Mouse (Mus musculus) brown adipose tissue, adult 24 weeks (tissue): ENCODE measurements around the gene Ptp4a2. TPM values are rescaled to one million over a fixed set of nuclear protein-coding genes. Genes with fewer than 3 reads are reported as not detected.
"Not testable (repeated sequence)": the region's sequence is repeated elsewhere in the genome, so short reads cannot be mapped to it uniquely, and the experiment has no call there.

Experiments used
- H3K27ac ChIP-seq: fragments of 200-500 bp; replicated peaks from 2 replicates; pipeline ENCODE4 v1.5.1; 2012; ENCODE audit warnings: low read depth, mild to moderate bottlenecking, low read length
- H3K4me1 ChIP-seq: fragments of 200-500 bp; 2 replicates; pipeline ENCODE4 v1.6.1; 2012; ENCODE audit warnings: low read length, mixed read lengths; ENCODE audit not compliant: control insufficient read depth, insufficient read depth, insufficient read length
- H3K4me3 ChIP-seq: fragments of 200-500 bp; 2 replicates; pipeline ENCODE4 v1.5.1; 2012; ENCODE audit warnings: low read depth, mild to moderate bottlenecking, low read length, moderate library complexity; ENCODE audit not compliant: insufficient read depth
- polyA plus RNA-seq: library from polyadenylated mRNA; stranded (reverse); fragments of >200 nt; gene quantifications from 2 replicates; pipeline ENCODE4 v1.2.4, GENCODE M21; 2012; ENCODE audit not compliant: missing spikeins, insufficient read depth, insufficient read length

The Ptp4a2 gene
- polyA plus RNA-seq, 1 experiment: 232 TPM

DNA sequence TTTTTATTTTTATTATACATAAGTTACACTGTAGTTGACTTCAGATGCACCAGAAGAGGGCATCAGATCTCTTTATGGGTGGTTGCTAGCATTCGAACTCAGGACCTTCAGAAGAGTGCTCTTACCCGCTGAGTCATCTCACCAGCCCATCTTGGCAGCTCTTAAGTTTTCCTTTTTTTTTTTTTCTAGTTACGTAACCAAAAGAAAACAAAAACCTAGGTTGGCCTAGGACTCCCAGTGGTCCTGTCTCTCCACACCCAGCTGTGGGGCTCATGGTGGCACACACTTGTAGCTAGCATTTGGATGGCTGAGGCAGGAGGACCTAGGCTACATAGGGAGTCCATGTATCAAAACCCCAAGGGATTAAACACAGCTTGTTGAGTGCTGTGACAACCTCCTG, 43.0 kb downstream of the Ptp4a2 start:
- peaks cover 17% of the 10 kb centered on the region for H3K4me1 ChIP-seq
- H3K27ac ChIP-seq: peak overlapping the region; percentile 40
- H3K4me3 ChIP-seq: no peak overlapping the region

DNA sequence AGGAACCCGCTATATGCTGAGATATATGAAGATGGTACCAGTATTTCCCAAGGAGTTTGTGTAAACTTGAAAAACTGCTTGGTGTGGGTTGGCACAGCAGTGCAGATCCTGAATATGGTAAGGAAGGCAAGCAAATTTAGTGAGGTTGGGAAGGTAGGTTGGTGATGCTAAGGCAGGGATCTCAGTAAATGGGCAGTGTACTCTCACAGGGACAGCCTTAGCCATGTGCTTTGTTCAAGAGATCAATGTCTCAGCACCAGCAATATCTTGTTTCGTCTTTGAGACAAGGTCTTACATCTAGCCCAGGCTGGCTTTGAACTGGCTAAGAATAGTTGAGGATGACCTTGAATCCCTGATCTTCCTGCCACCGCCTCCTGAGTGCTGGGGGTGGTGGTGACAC, 43.6 kb downstream of the Ptp4a2 start:
- Histone ChIP-seq H3K27ac (peak overlapping the region; percentile 67), H3K4me3 (no peak overlapping the region), H3K4me1 (peaks cover 17% of the 10 kb centered on the region)

DNA sequence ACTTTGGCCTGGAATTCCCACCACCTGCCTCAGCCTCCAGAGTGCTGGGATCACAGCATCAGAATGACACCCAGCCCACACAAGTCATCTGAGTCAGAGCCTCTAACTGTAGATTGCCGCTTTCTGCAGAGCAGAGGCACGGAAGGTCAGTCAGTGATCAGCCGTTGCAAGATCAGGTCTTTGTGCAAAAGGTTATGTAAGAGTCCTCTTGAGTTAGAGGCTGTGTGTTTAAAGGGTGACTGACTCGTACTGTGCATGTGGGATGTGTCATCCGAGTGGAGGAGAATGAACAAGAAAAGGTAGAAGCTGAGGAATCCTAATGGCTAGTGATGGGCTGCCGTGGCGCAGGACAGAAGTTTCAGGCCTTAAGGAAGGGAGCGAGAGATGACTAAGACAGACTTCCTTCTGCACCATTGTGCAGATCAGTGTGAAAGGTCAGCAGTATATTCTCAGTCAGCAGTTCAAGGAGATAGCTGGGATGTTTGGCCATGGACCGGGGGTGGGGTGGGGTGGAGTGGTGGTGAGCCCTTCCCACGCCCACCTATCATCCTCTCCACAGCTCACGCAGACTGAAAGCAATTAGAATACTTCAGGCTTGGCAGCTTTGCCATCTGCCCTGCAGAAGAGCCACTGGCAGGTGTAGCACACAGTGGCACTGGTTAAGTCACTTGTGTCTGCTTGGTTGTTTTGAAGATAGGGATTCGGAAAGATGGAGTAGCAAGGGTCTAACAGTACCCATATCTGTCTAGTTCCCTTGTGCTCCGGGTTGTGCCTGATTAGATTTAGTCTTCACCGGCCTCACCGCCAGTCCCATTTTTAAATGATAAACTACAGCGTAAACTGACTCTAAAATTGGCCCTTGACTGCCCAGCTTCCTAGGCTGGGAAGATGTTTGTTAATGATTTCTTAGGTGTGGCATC, 44.3 kb downstream of the Ptp4a2 start:
- Histone ChIP-seq H3K4me1 (peaks cover 17% of the 10 kb centered on the region), H3K4me3 (no peak overlapping the region), H3K27ac (peak overlapping the region; percentile 67)

DNA sequence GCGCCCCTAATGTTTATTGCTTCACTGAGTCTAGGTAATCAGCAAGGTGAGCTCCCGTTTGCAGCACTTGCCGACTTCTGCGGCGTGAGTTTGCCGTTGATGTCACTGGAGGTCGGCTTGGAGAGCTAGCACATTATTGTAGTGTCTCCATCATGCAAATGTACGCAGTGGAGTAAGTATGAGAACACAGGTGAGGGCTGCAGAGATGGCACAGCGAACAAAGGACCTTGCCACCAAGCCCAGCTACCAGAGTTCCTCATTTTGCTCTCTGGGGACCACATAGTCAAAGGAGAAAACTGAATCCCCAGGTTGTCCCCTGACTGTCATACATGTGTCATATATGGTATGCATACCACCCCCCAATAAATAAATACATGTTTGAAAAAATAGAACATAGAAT, 49.4 kb downstream of the Ptp4a2 start:
- peaks cover 4% of the 10 kb centered on the region; the same call in 1 of the 2 replicates for H3K4me1 ChIP-seq
- no peak overlapping the region for H3K27ac ChIP-seq
- no peak overlapping the region for H3K4me3 ChIP-seq

DNA sequence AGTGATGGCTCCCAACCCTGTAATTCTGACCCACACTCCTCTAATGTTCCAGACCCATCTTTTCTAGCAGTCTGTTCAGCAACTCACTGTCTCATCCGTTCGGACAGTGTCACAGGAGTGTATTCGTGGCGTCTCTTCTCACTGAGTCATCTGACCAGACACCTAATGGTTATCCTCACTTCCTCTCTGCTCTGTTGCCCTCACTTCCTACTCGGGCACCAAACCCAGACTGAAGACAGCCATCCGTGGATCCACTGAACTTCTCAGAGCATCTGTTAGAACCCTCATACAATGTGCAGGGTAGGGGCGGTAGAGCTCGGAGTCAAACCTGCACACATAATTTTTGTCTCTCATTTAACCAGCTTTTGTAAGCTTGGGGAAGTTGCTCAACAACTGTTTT, 50.4 kb downstream of the Ptp4a2 start:
- Histone ChIP-seq H3K4me1 (no peaks in the 10 kb centered on the region), H3K27ac (no peak overlapping the region), H3K4me3 (no peak overlapping the region)

DNA sequence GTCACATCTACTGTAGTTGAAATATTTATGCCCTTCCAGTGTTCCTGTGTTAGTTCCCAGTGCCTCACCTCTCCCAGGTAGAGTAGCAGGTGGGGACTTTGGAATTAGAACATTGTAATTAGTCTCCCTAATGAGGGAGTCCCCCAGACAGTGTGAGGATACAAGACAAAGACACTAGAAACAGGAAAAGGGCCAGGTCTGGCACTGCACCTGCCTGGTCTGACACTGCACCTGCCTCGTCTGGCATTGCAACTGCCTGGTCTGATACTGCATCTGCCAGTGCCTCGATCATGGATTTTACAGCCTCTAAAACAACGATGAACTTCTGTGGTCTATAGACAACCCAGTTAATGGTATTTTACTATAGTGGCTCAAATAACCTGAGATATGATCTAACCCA, 51.3 kb downstream of the Ptp4a2 start:
- H3K4me3 ChIP-seq: no peak overlapping the region
- no peak overlapping the region for H3K27ac ChIP-seq
- H3K4me1 ChIP-seq: no peaks in the 10 kb centered on the region

DNA sequence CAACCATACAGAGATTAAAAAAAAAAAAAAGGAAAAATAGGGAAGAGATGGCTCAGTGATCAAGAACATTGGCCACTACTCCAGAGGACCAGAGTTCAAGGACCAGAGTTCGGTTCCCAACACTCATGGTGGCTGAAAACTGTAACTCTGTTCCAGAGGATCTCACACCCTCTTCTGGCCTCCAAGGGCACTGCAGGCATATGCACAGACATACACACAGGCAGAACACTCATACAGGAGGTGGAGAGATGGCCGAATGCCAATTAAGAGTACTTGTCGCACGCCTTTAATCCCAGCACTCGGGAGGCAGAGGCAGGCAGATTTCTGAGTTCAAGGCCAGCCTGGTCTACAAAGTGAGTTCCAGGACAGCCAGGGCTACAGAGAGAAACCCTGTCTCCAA, 55.2 kb downstream of the Ptp4a2 start:
- not testable (repeated sequence) for H3K27ac ChIP-seq, H3K4me3 ChIP-seq, H3K4me1 ChIP-seq

DNA sequence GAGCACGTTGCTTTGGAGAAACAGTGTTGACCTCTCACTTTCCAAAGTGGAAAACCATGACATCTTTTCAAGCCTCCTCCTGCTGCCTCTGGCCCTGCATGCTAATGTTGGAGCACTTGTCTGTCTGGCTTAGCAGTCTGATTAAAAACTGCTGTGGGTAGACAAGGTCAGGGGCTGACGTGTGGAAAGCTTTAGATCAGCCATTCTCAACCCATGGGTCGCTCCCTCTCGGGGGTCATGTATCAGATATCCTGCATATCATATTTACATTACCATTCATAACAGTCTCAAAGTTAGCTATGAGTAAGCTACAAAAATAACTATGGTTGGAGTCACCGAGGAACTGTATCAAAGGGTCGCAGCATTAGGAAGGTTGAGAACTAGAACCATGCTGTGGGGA, 57.2 kb downstream of the Ptp4a2 start:
- Histone ChIP-seq H3K27ac (no peak overlapping the region), H3K4me1 (no peaks in the 10 kb centered on the region), H3K4me3 (no peak overlapping the region)

DNA sequence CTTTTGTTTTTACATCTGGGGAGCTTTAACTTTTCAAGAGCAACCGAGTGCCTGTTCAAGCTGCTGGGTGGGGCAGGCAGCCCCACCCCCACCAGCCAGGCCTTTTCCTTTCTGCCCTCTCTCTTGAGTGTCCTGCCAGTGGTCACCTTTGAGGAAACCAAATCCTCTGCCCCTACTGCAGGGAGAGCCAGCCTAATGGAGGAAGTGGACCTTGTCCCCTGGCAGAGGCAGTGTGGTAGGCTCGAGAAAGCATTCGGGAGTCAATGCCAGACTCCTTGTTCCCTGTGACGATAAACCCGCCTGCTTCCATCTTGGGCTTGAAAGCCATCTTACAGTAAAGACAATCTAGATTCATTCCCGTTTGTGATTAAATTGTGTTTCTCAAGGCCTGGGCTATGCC, 59.5 kb downstream of the Ptp4a2 start:
- no peak overlapping the region for H3K4me3 ChIP-seq
- H3K27ac ChIP-seq: no peak overlapping the region

DNA sequence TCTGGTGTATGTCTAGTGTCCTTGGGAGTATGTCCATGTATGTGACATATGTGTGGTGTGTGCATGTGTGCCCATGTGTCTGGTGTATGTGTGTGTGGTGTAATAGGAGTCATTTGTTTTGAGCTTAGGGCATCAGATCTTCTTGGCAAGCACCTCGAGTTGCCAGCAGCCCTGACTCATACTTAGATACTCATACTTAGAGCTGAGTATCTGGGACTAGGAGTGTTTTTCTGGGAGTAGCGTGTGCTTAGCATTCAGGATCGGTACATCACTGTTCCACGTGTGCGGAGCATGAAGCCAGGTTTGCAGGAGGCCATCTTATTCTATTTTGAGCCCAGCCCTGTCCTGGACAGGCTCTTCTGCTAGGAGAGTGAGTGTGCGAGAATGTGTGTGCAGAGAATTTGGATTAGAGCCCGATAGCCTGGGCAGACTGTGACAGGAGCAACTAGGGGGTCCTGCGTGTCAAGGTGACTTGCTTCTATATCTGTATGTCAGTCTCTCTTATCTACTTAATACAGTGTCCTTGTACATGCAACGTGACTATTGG, 61.4 kb downstream of the Ptp4a2 start:
- 0 out of 2 replicates have a peak, but pooled peaks cover 2% of the 10 kb centered on the region for H3K4me1 ChIP-seq
- no peak overlapping the region for H3K4me3 ChIP-seq
- no peak overlapping the region for H3K27ac ChIP-seq

More for the DNA sequence above, 59.5 kb downstream of the Ptp4a2 start:
- H3K4me1 ChIP-seq: no peaks in the 10 kb centered on the region

DNA sequence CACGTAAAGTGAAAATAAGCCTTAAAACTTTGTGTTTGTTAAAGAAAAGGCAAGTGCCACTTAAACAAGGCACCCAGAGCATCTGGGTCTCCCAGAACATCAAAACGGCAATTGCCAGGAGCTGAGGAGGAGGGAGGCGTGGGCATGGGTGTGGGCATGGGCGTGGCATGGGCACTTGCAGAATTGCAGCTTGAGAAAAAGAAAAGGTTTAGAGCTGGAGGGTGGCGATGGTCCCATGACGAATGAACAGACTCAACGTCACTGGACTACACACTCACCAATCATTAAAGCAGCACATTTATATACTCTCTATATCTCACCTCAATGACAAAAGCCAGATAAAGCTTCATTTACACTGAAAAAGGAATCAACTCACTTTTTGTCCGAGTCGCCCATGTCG, 63.8 kb downstream of the Ptp4a2 start:
- H3K4me3 ChIP-seq: no peak overlapping the region
- peaks cover 7% of the 10 kb centered on the region; the same call in 1 of the 2 replicates for H3K4me1 ChIP-seq
- no peak overlapping the region for H3K27ac ChIP-seq

DNA sequence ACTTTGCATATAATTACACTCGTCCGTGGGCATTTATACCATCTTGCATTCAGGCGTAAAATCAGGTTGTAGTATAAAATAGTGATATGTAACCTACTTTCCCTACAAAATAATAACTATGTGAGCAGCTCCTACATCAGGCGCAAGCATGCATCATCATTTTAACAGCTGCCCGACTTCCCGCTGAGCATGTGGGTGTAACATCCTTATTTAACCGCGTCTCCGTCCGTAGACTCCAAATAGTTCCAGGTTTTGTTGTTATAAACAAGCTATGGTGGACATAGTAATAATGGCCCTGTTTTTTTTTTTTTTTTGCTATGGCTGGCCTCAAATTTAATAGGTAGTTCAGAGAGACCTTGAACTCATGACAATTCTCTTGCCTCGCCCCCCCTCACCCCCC, 64.4 kb downstream of the Ptp4a2 start:
- H3K4me1 ChIP-seq: peaks cover 7% of the 10 kb centered on the region; the same call in 1 of the 2 replicates
- no peak overlapping the region for H3K27ac ChIP-seq
- no peak overlapping the region for H3K4me3 ChIP-seq

DNA sequence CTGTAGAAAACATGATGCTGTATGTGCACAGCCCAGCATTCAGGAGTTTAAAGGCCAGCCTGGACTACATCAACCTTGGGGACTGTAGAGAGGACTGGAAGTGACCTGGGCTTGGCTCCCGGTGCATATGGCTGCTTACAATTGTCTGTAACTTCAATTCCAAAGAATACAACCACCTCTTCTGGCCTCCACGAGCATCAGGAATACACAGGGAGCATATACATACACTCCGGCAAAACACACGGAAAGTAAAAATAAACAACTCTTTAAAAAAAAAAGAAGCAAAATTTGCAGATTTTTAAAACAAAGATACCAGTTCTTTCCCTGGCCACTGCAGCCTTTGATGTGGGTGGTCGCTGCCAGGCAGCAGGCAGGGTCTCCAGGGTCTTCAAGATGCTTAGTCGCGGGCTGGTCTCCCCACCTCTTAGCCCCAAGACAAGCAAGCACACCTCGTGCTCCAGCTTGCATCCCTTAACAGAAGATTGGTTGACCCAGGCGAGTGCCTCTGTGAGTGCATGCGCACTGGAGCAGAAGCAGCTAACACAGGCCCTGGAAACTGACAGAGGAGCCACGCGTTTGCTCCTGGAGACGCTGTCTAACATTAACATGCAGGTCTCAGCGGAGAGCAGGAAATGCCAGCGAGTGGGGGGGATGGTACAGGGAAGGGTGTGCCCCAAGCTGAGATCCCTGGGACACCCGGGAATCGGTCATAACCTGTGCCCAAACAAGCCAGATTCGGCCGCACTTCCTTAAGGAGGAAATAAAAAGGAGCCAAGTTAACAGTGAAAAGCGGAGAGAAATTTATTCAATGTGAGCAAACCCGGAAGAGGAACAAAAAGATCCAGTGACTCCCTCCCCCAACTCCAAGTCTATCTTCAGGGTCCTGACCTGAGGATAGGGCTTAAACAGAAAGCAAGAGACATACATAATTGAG, 66.1 kb downstream of the Ptp4a2 start:
- Histone ChIP-seq H3K4me3 (peak overlapping the region; percentile 63), H3K27ac (peak overlapping the region; percentile 94), H3K4me1 (peaks cover 7% of the 10 kb centered on the region; the same call in 1 of the 2 replicates)

DNA sequence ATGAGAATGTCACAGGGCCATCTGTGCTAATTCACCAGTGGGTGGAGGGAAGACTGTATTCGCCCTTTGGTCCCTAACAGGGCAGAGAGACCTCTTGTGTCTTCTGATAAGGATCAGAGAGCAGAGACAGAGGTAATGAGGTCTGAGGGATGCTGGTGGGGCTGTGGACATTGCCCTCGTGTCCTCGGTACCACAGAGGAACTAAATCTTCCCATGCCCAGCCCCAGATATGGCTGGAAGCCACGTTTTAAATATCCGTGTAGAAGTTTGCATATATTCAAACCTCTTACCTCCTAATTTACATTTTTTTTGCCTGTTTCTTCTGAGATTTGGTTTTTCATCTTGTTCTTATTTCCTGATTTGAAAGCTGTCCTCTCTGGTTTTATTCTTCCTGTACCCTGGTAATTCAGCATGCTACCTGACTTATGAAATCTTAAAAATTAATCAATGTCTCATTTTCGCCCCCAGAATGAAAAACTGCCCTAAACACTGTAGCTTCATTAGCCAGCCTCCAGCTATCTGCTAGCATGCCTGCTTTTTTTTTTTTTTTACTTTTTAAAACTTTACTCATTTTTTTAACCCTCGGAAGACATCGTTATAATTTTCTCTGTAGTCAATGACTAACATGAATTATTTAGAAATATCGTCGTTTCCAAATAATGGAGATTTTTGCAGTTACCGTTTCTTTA, 67.1 kb downstream of the Ptp4a2 start:
- Histone ChIP-seq H3K27ac (peak overlapping the region; percentile 94), H3K4me3 (peak overlapping the region; percentile 63), H3K4me1 (peaks cover 7% of the 10 kb centered on the region; the same call in 1 of the 2 replicates)
